Mouse (Mus musculus) activated CD4-positive, CD25-positive, alpha-beta regulatory T cell, adult 9 weeks (primary cell): ENCODE measurements around the gene Gm10188. TPM values are rescaled to one million over a fixed set of nuclear protein-coding genes. Genes with fewer than 3 reads are reported as not detected.

ENCODE experiments used
- polyA plus RNA-seq: library from polyadenylated mRNA; unstranded; fragments of 100-300 nt; shearing (Covaris generic); gene quantifications from one replicate; pipeline ENCODE4 v1.2.1, GENCODE M21; 2017

The Gm10188 gene
- polyA plus RNA-seq = not detected

GRCm38 (mm10) chr1:132229667-132230066 is at the start of gene Gm10188:
Gm10188 (minus strand) TSS chr1:132229767.

GRCm38 (mm10) chr1:132191093-132191785 is 38.3 kb downstream of the Gm10188 start, which contains the start of the genes Lemd1 and AC124108.1:
Lemd1 (plus strand) TSS chr1:132191431.
AC124108.1 (plus strand) TSS chr1:132191457.

Other genes starting within 250 kb of the Gm10188 start
- gene Elk4, start 222.2 kb downstream of the Gm10188 start, polyA plus RNA-seq = 75.2 TPM
- 98.5 TPM for gene Mfsd4a, start 161.7 kb downstream of the Gm10188 start, polyA plus RNA-seq
- not detected for gene Cdk18, start 90.1 kb downstream of the Gm10188 start, polyA plus RNA-seq
- not detected for gene Lemd1, start 38.3 kb downstream of the Gm10188 start, polyA plus RNA-seq
- gene AC124108.1, start 38.3 kb downstream of the Gm10188 start, polyA plus RNA-seq = not detected
- not detected for gene Klhdc8a, start 68.9 kb upstream of the Gm10188 start, polyA plus RNA-seq
- 4.3 TPM for gene Nuak2, start 86.4 kb upstream of the Gm10188 start, polyA plus RNA-seq
- 3.7 TPM for gene Tmcc2, start 161.5 kb upstream of the Gm10188 start, polyA plus RNA-seq
- gene Dstyk, start 187.8 kb upstream of the Gm10188 start, polyA plus RNA-seq = 5.9 TPM
- gene Rbbp5, start 247.6 kb upstream of the Gm10188 start, polyA plus RNA-seq = 84.8 TPM